Mouse (Mus musculus) heart, postnatal 0 days (tissue): ENCODE results near the gene Galnt13.

ENCODE experiments used
- CTCF ChIP-seq: IDR thresholded peaks from 2 replicates; pipeline ENCODE4 v1.5.1; 2016; ENCODE audit warnings: antibody characterized with exemption, control low read depth, low read depth
- EP300 ChIP-seq: IDR thresholded peaks from 2 replicates; pipeline ENCODE4 v1.6.1; 2016; ENCODE audit warnings: antibody characterized with exemption, low read depth

DNA sequence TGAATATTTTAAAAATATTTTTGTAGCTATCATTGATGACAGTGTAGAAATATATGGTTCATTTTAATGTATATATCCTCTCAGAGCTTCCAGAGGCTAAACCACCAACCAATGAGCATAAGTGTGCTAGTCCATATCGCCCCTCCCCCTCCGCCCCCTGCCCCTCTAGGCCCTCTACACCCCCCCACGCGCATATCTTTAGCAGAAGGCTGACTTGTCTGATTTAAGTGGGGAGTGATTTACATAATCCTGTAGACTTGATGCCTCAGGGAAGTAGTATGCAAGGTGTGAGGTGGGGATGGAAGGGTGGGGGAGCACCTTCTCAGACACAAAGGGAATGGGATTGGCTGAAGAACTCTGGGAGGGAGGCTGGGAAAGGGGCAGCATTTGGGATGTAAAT is 323.7 kb downstream of the Galnt13 start:
- TF ChIP-seq CTCF (no peak), EP300 (no peak)
